Mouse (Mus musculus): ENCODE results near the gene Emc7. TPM values are rescaled to one million over a fixed set of nuclear protein-coding genes. Genes with fewer than 3 reads are reported as not detected.

Gene Emc7
- polyA plus RNA-seq, 1 experiment: 1.7 TPM

DNA sequence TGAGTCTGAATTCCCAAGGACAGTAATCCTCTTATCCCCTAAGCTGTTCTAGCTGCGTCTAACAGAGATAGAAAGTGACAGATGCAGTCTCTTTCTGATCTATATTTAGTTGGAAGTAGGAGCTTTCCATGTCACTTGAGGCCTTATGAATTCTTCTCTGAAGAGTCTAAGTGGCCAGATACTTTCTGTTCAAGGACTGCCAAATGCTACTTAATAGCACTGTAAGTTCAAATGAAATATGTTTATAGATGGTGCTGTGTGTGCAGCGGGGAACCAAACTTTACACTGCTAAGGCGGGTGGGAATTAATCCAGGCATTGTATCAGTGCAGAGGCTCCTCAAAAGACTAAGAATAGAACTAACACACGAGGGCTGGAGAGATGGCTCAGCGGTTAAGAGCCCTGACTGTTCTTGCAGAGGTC lies 16.2 kb downstream of the Emc7 start:
- no peak for TF ChIP-seq GATA1 (IDR thresholded peaks at IDR 0.05; ENCODE audit: low read length)

DNA sequence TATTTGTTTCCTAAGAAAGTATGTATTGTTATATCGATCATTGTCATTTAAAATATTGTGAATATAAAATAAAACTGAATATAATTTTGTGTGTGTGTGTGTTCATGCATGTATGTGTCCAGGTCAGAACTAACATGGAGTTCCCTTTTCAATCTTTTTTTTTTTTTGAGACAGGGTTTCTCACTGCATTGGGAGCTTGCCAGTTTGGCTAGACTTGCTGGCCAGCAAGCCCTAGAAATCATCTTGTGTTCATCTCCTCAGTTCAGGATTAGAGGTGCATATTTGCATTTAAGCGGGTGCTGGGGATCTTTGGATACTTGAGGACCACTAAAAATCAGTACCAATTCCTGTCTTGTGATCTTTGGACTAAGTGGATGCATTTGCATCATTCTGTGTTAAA lies 17.3 kb downstream of the Emc7 start:
- TF ChIP-seq GATA1 (IDR thresholded peaks at IDR 0.05; ENCODE audit: low read length): no peak

DNA sequence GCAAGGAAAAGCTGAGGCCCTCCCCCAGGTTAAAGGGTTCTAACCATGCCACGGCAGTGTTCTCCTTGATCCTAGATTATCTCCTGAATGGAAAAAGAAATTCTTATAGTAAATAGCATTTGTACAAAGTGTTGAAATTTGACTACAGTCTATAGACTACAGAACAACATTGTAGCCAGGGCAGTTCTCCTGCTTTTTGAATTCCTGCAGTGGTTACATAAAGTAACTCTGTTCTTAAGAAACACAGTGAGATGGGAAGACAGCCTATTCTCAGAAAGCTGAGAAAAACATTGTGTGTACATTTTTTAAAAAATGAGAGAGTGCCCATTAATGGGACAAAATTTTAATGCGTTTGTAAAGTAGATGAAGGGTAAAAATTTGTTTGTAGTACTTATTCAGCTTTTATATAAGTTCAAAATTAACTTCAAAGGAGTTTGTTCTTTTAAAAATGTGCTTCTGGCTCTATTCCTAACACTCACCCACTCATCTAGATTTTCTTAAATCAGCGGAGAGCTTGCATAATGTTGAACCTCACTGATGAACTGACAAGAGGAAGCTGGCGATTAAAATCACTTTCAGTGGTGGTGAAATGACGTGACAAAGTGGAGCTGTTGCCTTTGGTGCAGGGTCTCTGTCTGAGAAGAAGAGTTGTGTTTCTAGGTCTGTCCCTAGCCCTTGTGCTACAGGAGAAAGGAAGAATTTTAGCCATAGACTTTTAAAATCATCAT lies 20.4 kb downstream of the Emc7 start:
- TF ChIP-seq GATA1 (IDR thresholded peaks at IDR 0.05; ENCODE audit: low read length): no peak

DNA sequence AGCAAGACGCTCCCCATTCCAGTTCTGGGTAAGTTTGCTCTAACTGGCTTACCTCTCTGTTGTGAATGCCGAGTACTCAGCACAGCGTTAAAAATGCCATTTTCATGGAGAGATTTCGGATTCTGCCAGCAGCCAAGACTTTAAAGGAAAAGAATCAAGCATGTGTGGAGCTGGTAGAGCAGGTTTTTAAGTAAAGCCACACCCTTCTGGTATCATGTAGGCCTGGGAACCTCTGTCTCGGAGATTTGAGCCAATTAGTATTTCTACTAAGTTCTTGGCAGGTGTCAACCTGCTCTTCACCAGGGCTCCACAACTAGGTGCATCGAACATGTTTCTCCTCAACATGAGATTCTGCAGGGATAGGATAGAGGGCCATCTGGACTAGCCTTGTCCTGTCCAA lies 21.8 kb downstream of the Emc7 start:
- no peak for TF ChIP-seq GATA1 (IDR thresholded peaks at IDR 0.05; ENCODE audit: low read length)

DNA sequence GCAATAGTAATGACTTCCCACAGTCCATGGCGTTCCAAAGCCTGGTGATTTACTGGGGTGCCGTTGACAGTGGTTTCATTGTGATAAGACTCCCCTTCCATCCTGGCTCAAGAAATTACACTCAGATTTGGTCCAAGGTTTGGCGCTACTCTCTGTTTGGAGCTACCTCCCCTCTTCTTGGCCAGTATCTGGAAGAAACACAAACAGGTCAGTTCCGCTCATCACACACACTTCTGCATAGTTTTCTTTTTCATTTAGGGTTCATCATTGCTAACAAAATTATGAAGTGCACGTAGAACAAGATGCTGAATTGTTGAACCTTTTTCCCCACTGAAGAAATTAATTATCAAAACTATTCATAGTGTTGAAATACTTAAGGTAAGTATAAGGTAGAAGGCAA lies 25.9 kb downstream of the Emc7 start, which contains the start of gene Chrm5:
Gene Chrm5, minus strand, starts transcription at position 101 of the 400 bp plus-strand sequence.
- TF ChIP-seq GATA1 (IDR thresholded peaks at IDR 0.05; ENCODE audit: low read length): no peak

DNA sequence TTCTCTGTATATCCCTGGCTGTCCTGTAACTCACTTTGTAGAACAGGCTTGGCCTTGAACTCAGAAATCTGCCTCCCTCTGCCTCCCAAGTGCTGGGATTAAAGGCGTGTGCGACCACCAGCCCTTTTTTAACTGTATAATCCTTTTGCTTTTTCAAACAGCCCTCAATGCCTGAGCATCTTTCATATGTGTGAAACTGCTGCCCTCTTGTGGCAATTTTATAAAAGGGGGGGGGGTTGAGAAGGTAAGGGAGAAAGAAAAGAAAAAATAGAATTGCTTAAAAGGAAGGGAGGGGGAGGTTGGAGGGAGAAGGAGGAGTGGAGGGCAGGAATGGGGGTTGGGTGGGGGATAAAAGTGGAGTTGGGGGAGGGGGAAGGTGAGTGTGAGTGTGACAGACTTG lies 26.8 kb downstream of the Emc7 start:
- no peak for TF ChIP-seq GATA1 (IDR thresholded peaks at IDR 0.05; ENCODE audit: low read length)

DNA sequence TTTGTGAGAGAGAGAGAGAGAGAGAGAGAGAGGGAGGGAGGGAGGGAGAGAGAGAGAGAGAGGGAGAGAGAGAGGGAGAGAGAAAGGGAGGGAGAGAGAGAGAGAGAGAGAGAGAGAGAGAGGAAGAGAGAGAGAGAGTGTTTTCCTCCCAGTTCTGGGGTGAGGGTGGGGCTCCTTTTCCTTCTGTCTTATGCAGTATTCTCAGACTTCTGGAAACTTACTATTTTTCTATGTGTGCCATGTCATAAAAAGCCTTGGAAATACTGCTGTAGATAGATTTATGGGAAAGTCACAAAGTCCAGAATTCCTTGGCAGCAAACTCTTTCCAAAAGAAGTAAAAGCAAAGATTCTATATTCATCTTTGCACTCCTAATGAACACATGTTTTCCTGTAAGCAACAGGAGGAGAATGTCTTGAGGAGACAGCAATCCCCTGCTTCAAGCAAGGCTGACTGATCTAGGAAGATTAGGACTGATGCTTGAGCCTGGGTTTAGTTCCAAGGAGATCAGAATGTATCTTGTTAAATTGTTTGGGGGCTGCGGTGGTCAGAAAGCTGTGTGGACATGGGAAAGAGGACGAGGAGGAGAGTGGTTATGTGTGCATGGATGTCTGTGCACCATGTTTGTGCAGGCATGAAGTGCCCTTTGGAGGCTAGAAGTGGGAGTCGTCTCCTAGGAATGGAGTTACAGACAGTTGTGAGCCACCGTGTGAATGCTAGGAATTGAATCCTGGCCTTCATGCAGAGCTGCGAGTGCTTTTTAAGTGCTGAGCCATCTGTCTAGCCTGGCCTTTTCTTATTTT lies 27.9 kb downstream of the Emc7 start:
- TF ChIP-seq GATA1 (IDR thresholded peaks at IDR 0.05; ENCODE audit: low read length): no peak

DNA sequence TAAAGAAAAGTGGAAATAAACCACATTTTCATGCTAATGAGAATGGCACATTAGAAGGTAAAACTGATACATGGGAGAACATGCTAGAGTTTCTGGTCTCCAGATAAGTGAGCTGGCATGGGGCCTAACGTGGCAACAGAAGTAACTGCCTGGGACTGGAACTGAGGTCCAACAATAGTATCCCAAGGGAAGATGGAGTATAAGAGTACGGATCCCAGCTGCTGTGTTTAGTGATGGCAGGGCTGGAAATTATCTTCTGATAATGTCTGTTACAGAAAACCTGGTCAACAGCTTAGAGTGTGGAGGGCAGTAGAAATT lies 28.5 kb downstream of the Emc7 start:
- TF ChIP-seq GATA1 (IDR thresholded peaks at IDR 0.05; ENCODE audit: low read length): no peak

DNA sequence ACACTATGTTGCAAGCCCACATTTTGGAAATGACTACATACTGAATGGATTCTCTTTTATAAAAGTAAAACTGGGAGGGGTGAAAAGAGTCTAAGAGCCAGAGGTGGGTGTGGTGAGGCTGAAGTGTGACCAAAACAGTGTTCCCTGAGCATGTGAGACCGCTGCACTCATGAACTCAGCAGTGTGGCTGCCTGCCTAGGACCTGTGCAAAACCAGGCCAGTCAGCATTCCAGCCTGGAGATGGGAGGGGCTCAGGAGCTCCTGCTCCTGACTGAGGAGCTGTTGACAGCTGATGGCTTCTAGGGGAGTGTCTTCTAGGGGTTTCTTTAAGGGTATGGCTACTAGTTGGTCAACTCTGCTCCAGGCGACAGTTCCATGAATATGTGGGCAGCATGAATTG lies 30.1 kb downstream of the Emc7 start:
- no peak for TF ChIP-seq GATA1 (IDR thresholded peaks at IDR 0.05; ENCODE audit: low read length)

DNA sequence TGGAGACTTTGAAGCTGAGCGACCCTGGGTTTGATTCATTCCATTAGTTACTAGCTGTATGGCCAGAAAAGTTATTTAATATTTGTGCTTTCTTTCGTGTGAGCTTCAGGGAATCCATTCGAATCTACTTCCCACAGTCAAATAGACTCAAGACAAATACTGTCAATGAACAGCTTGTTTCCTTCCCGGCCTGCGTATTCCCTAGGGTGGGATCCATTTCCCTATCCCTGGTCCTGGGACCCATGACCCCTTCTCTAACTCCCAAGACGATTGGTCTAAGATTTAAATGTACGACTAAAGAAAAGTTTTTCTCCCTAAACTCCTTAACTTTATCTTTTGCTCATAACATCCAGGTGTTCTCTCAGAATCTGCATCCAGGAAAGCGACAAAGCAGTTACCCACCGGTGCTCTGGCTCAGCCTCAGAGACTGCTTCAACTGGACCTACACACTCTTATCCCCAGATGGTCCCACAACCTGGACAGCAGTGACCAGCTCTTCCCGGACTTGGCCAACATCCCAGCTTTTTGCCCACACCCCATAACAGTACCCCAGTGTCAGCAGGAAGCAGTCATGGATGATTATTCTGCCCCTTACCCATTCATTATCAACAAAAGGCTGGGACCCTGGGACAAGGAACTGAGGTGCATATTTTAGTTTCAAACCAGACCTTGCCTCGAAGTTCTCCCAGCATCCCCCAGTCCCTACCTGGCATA lies 35.8 kb downstream of the Emc7 start:
- no peak for TF ChIP-seq GATA1 (IDR thresholded peaks at IDR 0.05; ENCODE audit: low read length)

DNA sequence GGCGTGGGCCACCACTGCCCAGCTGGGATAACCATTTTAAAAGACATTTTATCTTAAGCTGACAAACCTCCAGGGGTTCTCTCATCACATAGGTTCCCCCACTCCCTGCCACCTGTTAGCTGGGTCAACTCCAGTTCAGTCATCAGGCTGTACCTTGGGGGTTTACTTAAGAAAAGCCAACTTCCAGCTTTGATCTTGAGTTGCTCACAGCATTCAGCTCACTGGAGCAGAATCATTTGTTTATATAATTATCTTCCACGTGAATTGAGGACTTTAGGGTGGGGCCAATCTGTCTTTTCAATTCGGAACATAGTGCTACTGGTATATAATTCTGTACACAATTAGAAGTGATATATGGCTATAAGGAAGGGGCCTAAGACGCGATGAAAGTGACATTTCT lies 36.8 kb downstream of the Emc7 start:
- TF ChIP-seq GATA1 (IDR thresholded peaks at IDR 0.05; ENCODE audit: low read length): no peak

DNA sequence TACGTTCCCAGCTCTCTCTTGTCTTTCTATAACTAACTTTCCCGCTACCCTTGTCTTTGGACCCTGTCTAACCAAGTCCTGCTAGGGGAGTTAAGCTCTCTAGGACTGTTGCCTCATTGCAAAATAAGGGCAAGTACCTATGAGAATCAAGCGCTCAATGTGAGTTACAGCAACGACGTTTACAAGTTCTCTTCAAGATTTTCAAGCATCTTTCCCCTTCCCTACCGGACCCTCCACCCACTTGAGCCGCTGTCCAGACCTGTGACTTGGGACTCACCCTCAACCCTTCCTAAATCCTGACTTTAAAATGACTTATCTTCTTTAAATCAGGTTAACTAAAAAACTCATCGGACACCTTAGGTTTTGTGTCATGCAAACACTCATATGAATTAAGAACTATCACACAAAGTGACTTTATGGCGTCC lies 37.6 kb downstream of the Emc7 start:
- TF ChIP-seq GATA1 (IDR thresholded peaks at IDR 0.05; ENCODE audit: low read length): no peak

DNA sequence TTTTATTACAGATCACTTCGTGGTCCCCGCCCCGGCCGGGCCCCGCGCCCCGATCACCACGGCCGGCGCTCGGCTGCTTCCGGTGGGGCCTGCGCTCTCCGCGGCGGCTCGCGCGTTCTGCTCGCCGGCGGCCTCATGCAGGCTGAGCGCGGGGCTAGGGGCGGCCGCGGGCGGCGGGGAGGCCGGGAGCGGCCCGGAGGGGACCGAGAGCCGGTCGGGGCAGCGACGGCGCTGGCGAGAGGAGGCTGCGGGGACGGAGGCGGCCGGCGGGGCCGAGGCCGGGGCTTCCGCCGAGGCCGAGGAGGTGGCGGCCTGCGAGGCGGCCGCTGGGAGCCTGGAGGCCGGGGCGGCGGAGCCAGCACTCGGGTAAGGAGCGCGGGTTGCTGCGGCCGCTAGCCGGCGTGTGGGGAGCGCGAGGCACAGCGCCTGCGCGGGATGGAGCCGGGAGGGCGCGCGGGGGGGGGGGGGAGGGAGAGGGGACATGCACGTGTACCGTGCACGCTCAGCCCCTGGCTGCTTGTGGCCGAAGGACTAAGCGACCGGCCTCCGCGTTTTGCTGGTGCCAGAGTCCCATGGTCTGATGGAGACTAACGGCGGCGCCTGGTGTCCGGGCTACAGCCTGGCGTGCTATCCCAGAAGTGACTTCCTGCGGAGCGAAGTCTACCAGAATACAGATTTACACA lies 38.2 kb downstream of the Emc7 start, which contains the start of gene Aven:
Gene Aven, plus strand, starts transcription at position 109 of the 683 bp plus-strand sequence.
- TF ChIP-seq GATA1 (IDR thresholded peaks at IDR 0.05; ENCODE audit: low read length): no peak

DNA sequence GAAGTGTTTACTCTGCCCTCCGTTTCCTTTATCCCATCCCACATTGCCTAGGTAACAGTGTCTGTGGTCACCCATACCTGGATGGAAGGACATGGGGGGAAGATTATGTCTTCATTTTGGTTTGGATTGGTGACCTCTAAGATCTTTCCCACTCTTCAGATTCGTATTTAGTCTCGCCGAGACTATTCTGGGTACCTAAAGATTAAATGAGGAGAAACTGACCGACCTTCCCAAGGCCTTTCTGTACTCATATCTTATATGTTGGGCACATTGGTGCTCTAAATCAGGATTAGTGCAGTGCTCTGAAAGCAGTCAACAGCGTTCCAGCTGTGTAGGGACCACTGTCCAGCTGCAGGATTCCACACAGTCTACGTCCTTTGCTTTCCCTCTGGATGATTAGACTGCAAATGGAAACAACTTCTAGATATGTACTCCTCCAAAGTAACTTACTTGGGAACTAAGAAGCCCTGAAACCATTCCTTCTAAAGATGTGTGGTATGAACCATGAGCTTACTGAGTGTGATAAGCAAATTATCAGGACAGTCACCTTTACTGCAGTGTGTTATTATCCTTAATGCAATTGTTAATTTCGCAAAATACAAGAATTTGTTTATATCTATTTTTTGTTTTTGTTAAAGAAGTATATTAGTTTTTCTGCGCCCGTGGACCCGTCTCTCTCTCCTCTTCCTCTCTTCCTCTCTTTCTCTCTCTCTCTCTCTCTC lies 38.9 kb downstream of the Emc7 start:
- TF ChIP-seq GATA1 (IDR thresholded peaks at IDR 0.05; ENCODE audit: low read length): no peak

DNA sequence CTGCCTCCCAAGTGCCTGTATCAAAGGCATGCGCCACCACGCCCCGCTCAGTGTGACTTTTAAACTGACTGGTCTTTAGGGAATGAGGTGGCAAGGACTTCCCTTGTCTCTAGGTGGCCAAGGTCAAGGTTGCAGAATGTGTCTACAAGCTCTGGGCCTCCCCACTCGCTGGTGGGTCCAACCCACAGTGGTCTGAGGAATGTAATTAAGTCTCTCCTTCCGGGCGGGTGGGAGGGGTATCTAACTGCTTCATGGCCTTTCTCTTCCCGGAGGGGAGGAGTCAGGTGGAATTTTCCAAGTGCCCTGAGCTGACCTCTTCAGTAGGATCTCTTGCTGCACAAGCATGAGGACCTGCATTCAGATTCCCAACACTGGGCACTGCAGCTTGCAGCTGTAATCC lies 43.1 kb downstream of the Emc7 start:
- TF ChIP-seq GATA1 (IDR thresholded peaks at IDR 0.05; ENCODE audit: low read length): no peak

All from G1E-ER4 (cell line).